Mouse (Mus musculus): Measurements from ENCODE around the gene Fkbp3.

Gene Fkbp3

GRCm38 (mm10) chr12:65035839-65036189 is 38.0 kb downstream of the Fkbp3 start:
- DNase-seq (ENCODE audit: low spot score in 2 of 2), result no peak

GRCm38 (mm10) chr12:65022842-65023241 is 51.0 kb downstream of the Fkbp3 start:
- DNase-seq (ENCODE audit: low spot score in 2 of 2), result no peak
